Mouse (Mus musculus) heart, postnatal 25 days (tissue): ENCODE measurements around the gene Fam72a. TPM values are rescaled to one million over a fixed set of nuclear protein-coding genes. Genes with fewer than 3 reads are reported as not detected.
"Not testable (repeated sequence)": the region's sequence is repeated elsewhere in the genome, so short reads cannot be mapped to it uniquely, and the experiment has no call there.

ENCODE experiments used
- DNase-seq: peaks from one replicate; pipeline ENCODE4 v3.0.0; 2022; ENCODE audit warnings: low spot score
- intact Hi-C: fragments of 180-260 bp; cut with DNase I; formaldehyde crosslinking; loops from one replicate; pipeline ENCODE4 v1.15.1; 2025
- total RNA-seq, 2 experiments: library from RNA; stranded (reverse); gene quantifications; 2 replicates each; pipeline ENCODE4 v1.2.3; 2021

Gene Fam72a
- total RNA-seq, 2 experiments from 2014 or later: 0.73 to 0.88 TPM

DNA sequence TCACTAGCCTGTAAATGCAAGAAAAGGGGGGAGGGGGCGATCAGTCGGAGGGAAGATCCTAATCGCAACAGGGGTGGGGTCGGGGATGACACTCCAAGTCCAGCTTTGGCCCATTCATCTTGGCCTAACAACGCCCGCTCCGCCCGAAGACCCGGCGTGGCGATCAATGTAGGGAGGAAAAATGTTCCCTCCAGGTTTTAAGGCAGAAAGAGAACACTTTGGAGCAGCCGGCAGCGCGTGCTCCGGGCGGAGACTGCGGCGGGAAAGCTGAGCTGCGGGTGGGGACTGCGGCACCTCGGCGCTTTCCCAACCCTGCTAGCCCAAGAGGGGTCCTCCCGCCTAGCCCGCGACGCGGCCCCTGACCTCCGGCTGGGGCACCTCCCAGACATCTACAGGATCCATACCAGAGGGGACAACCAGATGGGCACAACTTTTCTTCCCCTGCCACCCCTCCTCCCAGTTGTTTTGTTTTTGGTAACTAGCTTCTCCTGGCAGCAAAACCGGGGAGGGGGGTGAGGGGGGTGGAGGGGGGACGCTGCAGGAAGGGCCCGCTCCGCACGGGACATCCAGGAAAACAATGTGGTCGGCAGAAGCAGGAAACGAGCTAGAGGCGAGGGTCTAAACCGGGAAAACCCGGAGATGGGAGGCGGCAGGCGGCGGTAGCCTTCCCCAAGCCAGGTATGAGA is 2.0 kb upstream of the Fam72a start:
- no peak for DNase-seq
- intact Hi-C loops: loop anchor here (2.0 to 5.0 kb wide), 5 partner anchors 43 to 178 kb away; no protein-coding TSS in a partner anchor

DNA sequence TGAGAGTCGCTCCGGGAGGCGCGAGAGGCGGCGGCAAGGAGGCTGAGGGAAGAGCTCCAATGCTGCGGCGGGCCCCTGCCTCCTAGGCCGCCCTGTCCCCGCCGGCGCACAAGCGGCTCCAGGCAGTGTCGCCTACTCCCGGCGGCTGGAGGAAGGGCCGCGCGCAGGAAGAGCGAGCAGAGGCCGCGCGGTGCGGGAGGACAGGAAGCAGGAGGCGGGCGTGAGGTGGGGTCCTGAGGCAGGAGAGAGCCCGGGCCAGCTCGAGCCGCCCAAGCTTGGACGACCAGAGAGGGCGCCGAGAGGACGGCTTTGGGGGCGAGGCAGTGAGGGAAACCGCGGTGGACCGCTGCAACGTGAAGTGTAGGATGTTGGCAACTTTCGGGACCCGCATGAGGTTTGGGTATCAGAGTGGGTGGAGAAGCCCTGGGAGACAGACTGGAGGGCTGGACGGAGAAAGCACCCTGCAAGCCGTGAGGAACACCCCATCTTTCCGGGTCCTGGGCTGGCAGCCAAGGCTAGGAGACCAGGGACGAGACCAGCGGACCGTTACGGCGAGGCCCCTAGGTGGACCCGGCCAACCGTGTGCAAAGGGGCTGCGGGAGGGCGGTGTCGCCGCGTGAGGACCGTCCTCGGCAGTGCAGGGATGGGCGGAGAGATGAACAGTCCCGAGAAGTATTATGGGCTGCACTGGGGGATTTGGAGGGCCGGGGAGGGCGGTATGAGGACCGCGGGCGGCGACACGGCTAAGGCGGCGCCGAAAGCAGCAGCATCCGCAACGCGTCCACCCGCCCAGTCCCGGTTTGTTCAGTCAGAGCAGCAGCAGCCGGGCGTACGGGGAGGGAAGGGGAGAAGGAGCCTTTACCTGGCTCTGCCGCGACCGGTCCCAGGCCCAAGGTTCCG is 1.1 kb upstream of the Fam72a start:
- intact Hi-C loops: loop anchor here (2.0 to 5.0 kb wide), 4 partner anchors 44 to 179 kb away; no protein-coding TSS in a partner anchor
- peak; percentile 58 for DNase-seq

DNA sequence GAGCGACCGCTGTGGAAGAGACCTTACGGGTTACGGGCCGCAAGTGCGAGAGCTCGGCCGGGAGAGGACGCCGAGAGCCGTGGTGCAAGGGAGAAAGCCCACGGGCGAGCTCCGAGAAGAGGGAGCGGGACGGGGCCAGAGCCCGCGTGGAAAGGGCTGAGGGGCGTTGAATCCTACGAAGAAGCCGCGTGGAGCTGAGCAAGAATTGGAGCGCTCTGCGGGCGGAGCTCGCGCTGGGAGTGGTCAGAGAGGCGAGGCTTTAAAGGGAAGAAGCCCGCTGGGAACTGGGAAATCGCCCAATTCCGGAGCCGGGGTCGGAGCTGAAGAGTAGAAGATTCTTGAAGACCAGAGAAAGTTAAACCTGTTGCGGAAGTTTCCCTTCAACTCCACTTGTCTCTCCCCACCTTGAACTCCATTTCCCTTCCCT is 391 bp downstream of the Fam72a start:
- peak; percentile 56 for DNase-seq
- intact Hi-C loops: loop anchor here (5.0 kb wide), 3 partner anchors 96 to 181 kb away; no protein-coding TSS in a partner anchor

DNA sequence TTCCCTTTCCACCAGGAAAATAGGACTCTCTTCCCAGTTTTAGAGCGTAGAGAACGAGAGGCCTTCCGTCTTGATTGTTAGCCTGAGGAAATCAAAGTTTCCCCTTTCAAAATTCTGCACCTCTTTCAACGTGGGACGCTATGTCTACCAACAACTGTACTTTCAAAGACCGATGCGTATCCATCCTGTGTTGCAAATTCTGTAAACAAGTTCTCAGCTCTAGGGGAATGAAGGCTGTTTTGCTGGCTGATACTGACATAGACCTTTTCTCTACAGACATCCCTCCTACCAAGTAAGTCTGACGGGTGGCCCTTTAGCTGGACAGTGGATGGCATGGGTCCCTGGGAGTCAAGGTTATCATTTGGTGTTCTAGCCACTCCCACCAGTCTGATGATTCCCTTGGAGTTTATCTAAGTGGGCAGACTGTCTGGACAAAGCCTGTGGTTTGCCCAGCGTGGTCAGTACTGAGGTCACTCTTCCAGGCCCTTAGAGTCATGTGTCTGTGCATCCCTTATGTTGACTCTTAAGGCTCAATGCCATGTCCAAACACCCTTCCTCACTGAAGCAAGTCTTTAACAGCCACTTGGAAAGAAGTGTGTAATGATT is 961 bp downstream of the Fam72a start:
- intact Hi-C loops: loop anchor here (5.0 kb wide), 3 partner anchors 96 to 181 kb away; no protein-coding TSS in a partner anchor

DNA sequence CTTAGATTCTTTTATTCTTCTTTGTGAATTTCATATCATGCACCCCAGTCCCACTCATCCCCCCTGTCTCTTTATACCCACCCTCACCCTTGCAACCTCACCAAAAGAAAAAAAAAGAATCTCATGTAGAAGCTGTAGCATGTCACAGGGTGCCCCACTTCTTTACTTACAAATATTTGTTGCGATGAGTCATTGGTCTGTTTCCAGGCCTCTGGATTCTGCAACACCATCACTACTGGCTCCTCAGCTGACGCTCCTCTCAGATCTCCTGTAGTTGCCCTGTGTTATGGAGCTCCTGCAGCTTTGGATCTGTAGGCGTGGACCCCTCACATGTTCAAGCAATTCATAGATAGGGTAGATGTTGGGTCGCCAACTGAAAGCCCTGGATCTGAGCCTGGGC is 12.1 kb downstream of the Fam72a start:
- no peak for DNase-seq
- intact Hi-C loops: no loop called here

More for the DNA sequence above, 961 bp downstream of the Fam72a start:
- no peak for DNase-seq

DNA sequence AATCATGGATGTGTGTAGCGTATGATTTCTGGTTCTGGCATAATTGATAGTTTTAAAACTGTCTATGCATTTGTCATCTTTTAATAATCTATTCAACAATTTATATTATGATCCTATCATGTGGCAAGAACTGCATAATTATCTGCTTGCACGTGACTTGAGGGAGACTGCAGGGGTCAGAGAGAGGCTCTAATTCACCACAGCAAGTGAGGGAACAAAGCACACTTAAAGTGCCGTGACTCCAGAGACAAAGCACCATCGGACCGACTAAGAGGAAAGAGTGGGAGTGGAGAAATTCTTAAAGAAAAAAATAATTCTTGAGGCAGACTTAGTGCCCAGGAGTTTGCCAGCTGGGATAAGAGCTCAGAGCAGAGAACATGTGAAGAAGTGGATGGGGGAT is 13.1 kb downstream of the Fam72a start:
- no peak for DNase-seq
- intact Hi-C loops: no loop called here

DNA sequence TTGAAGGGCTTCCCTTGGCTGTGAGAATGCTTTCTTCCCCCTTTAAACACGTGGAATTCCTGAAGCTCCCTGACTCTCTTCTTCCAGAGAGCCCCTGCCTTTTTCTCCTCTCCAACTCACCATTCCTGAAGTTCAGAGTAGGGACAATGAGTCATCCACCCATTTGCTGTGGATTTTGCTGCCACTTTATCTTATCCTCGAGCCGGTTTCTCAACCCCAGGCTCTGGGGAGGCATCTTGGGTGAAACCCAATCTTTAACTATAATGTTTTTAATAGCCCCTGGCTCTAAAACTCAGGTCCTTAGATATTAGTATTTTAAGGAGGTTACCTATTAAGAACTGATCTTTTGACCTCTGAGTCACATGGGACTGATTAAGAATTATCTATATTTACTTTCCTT is 13.7 kb downstream of the Fam72a start:
- no peak for DNase-seq
- intact Hi-C loops: no loop called here

DNA sequence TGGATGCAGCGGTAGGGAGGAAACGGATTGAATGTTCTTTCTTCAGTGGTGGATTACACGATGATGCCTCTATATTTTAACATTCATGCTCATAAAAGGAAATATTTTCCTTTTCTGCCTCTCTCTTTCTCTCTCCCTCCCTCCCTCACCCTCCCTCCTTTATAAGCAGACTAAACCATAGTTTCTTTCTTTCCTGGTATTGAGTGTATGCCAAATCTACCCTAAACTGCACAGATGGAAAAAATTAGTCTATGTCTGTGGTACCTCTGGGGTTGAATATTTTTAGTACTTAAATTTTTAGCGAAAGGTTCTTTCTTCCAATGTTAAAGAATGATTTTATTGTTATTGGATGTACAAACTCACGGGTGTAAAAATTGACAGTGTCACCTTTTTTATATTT is 14.2 kb downstream of the Fam72a start:
- intact Hi-C loops: no loop called here

DNA sequence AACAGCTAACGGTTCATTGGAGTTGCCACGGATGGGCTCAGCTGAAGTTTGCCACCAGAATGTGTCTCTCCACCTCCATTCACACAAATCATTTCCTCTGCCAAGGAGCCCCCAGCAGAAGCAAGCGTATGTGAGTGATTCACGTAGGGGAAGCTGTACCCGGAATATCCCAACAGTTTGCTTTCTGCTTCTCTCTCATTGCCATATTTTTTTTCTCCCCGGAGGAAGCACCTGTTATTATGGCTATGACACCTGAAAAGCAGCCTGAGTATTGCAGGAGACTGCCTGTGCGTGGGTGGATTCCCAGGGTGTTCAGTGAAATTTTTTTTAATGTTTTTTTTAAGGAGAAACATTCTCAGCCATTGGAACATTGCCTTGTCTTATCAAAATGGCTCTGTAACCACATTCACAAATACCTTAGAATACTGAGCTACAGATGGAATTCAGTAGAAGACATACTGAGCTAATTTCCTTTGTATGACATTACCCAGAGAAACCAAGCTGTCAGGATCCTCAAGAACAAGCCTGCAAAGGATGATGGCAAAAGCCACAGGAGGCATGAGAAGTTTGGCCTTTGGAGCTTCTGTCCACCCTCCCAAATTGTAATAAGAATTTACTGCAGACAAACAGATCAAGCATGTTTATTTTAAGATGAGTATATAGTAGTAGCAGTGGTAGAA is 16.3 kb downstream of the Fam72a start:
- no peak for DNase-seq
- intact Hi-C loops: no loop called here

More for the DNA sequence above, 14.2 kb downstream of the Fam72a start:
- no peak for DNase-seq

DNA sequence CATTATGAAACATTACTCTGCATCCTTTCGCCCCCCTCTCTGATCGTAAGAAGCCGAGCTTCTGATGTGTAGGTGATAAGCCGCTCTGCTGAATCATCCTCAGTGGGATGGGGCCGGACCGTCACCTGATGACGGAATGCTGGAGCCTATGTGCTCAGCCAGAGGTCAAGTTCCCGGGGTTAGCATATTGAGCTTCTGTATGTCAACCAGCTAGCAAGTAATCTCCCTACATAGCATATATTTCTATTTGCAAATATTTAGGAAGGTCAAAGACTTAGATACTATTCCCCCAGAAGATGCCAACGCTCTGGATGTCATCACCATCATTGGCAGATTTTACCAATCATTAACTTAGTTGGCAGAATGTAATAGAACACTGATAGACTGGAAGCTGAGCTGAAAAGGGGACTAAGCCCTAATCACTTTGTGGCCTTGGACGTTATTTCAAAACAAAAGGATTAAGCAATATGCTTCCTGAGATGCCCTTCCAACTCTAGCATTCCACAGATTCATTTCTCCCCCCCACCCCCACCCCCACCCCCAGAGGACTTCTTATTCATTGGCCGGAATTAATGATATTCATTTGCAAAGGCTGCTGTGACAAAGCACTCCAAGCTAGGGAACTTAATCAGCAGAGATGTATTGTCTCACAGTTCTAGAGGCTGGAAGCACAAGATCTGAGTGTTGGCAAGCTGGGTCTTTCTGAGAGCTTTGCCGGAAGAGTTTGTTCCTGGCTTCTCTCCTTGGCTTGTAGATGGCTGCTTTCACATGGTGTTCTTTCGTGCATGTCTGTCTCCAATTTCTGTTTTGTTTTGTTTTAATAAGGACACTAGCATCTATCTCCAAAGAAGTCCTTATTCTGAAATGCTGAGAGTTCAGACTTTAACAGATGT is 19.3 kb downstream of the Fam72a start:
- DNase-seq: no peak
- intact Hi-C loops: no loop called here

DNA sequence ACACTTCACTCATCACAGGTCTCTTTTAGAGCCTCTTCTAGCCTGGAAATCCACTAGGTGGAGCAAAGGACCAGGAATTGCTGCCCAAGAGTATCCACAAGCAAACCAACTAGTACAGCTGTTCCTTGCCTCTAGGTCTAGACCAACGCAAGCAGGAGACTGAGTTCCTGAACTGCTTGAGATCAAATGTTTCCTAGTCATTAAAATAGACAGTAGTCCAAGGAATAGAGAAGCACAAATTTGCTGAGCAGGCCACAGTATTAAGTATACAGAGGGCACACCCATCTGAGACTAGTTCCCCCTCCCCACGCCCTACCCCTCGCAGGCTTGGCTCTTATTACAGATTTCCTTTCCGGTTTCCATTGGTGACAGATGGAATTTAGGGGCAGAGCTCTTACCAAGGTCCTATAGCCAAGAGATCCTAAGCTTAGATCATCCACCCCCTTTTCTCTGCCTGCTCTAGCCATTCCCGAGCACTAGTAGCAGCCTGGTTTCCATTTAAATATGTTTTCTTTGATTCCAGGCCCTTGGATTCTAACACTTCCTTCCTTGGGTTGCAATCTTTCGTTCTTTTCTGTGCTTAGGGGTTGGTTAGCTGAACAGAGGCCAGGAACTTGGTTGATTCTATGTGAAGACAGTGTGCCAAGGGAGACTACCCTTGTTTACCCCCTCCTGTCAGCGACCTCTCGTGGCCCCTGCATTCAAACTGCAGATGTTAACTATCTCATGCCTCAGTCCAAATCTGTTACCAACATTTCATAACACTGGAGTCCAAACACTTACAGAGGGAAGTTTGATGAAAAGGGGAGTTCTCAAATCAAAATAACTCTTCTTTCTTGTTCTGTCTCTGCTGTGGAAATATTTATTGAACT is 21.0 kb downstream of the Fam72a start:
- intact Hi-C loops: no loop called here

DNA sequence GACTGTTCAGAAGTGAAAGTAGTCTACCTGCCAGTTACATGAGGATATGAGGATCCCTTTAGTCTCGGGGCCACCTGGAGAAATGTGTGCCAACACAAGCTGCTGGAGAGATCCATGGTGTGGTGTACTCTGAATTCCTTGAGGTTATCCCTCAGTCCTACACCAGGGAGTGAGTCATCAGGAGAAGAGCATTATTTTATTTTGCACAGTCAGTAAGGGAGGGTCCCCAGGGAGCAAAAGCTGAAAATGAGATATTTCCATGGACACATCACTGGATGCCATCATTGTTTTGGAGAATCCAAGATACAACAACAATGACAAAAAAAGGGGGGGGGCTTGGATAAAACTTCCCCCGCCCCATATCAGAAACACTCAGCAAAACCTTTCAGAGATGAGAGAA is 24.3 kb downstream of the Fam72a start:
- intact Hi-C loops: no loop called here
- DNase-seq: no peak

More for the DNA sequence above, 21.0 kb downstream of the Fam72a start:
- peak; percentile 12 for DNase-seq

DNA sequence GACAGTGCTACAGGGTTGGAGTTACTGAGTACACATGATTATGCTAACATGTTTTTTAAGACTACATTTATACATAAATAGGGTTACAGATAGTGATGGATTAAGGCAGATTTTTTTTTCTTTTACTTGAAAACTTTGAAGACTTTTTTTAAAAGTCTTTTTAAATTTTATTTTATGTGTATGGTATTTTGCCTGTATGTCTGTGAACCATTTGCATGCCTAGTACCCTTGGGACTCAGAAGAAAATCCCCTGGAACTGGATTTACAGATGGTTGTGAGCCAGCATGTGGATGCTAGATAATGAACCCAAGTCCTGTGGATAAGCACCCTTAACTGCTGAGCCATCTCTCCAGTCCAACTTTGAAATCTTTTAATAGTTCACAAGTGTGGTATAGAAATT is 25.7 kb downstream of the Fam72a start:
- DNase-seq: no peak
- intact Hi-C loops: no loop called here

DNA sequence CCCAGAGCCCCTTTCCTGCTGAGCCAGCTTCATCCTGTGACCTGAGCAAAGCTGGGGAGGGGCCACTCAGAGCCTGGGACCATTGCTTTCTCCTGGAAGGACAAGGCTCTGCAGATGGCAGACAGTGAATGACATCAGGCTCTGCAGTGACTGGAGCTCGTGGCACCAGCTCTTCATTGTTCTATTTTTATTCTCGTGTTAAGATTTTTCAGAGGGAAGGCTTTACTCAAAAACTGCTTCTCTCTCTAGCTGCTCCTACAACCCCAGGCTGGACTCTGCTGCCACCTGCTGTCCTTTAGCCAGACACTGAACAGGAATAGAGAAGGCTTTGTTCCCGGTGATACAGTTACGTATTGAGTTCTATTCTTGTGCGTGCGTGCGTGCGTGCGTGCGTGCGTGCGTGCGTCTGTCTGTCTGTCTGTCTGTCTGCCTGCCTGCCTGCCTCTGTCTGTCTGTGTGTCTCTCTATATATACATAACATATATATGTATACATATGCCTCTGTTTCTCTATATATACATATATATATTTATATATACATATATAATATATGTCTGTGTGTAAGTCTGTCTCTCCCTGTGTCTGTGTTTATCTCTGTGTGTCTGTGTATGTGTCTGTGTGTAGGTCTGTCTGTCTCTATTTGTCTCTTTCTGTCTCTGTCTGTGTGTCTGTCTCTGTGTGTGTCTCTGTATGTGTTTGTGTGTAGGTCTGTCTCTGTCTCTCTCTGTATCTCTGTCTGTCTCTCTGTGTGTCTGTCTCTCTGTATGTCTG is 27.5 kb downstream of the Fam72a start:
- intact Hi-C loops: loop anchor here (1.0 to 5.0 kb wide), 3 partner anchors 193 to 283 kb away; no protein-coding TSS in a partner anchor
- peak; percentile 54 for DNase-seq

DNA sequence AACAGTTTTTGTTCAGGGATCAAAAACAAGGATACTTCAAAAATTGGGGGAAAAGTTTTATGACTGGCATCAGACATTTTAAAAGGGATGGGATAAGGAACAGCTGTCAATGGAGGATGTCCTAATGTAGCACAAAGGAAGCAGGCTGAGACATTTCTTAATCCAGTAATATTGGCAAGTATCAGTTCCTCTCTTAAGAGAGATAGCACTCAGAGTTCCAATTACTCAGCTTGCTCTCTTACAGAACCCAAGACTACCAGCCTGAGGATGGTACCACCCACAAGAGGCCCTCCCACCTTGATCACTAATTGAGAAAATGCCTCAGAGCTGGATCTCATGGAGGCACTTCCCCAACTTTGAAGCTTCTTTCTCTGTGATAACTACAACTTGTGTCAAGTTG is 32.8 kb downstream of the Fam72a start:
- intact Hi-C loops: no loop called here
- DNase-seq: no peak

DNA sequence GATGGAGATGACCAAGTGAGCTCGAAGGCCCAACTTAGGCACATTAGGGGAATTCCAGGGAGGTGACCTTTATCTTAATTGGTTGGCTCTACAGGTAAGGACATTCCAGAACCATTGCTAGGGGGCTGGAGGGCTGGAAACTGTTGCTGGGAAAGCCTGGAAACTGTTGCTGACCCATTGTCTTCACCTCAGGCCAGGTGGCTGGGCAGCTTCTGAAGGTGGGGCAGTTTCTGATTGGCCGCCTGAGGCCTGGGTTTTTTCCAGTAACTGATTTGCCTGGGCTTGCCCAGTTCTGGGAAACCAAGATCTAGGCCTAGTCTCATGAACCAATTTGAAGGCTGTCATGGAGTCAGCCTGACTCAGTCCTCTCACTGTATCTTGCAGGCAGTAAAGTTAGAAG is 34.4 kb downstream of the Fam72a start:
- no peak for DNase-seq
- intact Hi-C loops: no loop called here

DNA sequence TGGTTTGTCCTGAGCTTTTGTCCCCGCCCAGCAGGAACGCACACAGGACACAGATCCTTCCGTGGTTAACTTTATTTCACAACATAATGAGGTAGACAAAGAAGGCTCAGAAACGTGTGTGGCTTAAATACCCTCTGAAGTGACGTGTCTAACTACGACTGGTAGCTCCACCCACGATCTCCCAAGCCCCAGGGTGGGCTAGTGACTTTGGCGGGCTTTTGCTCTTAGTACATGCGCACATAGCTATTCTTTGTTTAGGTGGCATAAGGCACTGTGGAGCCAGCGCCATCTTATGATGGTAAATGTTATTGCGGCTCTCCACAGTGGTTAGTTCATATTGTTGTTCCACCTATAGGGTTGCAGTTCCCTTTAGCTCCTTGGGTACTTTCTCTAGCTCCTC is 38.4 kb downstream of the Fam72a start:
- intact Hi-C loops, DNase-seq: not testable (repeated sequence)
